Mouse (Mus musculus) lung, postnatal 0 days (tissue): Measurements from ENCODE around the gene Nploc4.

Experiments
- CTCF ChIP-seq: IDR thresholded peaks from 2 replicates; pipeline ENCODE4 v1.5.1; 2016; ENCODE audit warnings: antibody characterized with exemption, mild to moderate bottlenecking
- EP300 ChIP-seq: IDR thresholded peaks from 2 replicates; pipeline ENCODE4 v1.6.1; 2016; ENCODE audit warnings: antibody characterized with exemption, mild to moderate bottlenecking, control low read depth

DNA sequence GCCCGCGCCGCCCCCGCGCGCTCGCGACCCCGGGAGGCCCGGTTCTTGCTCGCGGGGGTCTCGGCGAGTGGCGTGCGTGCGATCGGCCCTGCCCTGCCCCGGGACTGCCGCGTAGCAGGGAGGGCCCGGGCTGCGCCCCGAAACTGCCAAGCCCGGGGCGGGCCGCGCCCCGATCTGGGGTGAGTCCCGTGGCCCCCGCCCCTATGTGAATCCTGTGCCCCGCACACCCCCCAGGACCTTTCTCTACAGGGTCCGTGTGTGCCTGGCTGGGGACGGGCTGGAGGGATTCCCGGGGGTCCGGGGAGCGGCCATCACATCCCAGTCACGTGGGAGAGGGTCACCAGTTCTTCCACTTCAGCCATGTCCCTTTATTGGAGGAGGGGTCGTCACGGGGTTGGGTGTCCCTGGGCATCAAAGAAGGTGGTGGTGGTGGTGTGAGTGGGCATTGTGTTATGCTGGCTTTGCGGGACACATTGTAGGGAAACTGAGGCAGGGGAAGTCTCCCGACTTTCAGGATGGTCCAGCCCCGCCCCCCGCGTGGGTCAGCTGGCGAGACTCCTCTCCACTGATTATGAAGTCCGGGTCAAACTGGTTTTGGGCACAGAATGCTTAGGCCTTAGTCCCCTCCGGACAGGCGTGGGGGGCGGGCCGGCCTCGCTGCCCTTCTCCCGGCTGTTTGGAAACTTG is 88.7 kb downstream of the Nploc4 start:
- no peak for TF ChIP-seq EP300
- TF ChIP-seq CTCF = no peak
